Mouse (Mus musculus) embryonic facial prominence, embryonic 14.5 days (tissue): ENCODE measurements around the gene Ucma. TPM values are rescaled to one million over a fixed set of nuclear protein-coding genes. Genes with fewer than 3 reads are reported as not detected.

Experiments
- ATAC-seq: fragments of 200-750 bp; cut with Nextera tagmentation; 2 replicates; pipeline ENCODE4 v1.8.0; 2017; ENCODE audit warnings: low read depth, moderate number of reproducible peaks, moderate TSS enrichment
- DNase-seq: peaks from one replicate; pipeline ENCODE4 v3.0.0-alpha.2; 2015; ENCODE audit warnings: low spot score
- H3K27ac ChIP-seq: fragments of 300-500 bp; sonication (generic); replicated peaks from 2 replicates; pipeline ENCODE4 v1.5.1; 2014; ENCODE audit warnings: low read depth, mild to moderate bottlenecking, low read length, moderate library complexity
- H3K27me3 ChIP-seq: fragments of 300-500 bp; sonication (generic); replicated peaks from 2 replicates; pipeline ENCODE4 v1.6.1; 2014; ENCODE audit warnings: low read length; ENCODE audit not compliant: control insufficient read depth, insufficient read depth
- H3K36me3 ChIP-seq: fragments of 300-500 bp; sonication (generic); 2 replicates; pipeline ENCODE4 v1.6.1; 2014; ENCODE audit warnings: low read length, mixed read lengths; ENCODE audit not compliant: control insufficient read depth, insufficient read depth
- H3K4me1 ChIP-seq: fragments of 300-500 bp; sonication (generic); 2 replicates; pipeline ENCODE4 v1.6.1; 2014; ENCODE audit warnings: antibody characterized with exemption, low read length; ENCODE audit not compliant: control insufficient read depth, insufficient read depth
- H3K4me2 ChIP-seq: fragments of 300-500 bp; sonication (generic); 2 replicates; pipeline ENCODE4 v1.6.1; 2014; ENCODE audit warnings: low read depth, mild to moderate bottlenecking, low read length, moderate library complexity, mixed read lengths
- H3K4me3 ChIP-seq: fragments of 300-500 bp; sonication (generic); 2 replicates; pipeline ENCODE4 v1.5.1; 2014; ENCODE audit warnings: low read depth, mild to moderate bottlenecking, low read length
- H3K9ac ChIP-seq: fragments of 300-500 bp; sonication (generic); 2 replicates; pipeline ENCODE4 v1.6.1; 2014; ENCODE audit warnings: low read depth, mild to moderate bottlenecking, low read length, moderate library complexity, mixed read lengths
- H3K9me3 ChIP-seq: fragments of 300-500 bp; sonication (generic); 2 replicates; pipeline ENCODE4 v1.6.1; 2016; ENCODE audit warnings: low read length; ENCODE audit not compliant: control insufficient read depth
- WGBS: fragments of 180-500 bp; shearing (Covaris S2); extraction: QIAGEN DNeasy Blood & Tissue Kit; methylation state at CpG from one replicate; pipeline ENCODE4 v1.1.7; 2014; 5-methylcytosine and 5-hydroxymethylcytosine counted together
- polyA plus RNA-seq: library from polyadenylated mRNA; unstranded; fragments of >200 nt; fragmentation: Nextera tagmentation; extraction: Ambion mirVana; gene quantifications from 2 replicates; pipeline ENCODE4 v1.2.1, GENCODE M21; 2014

Ucma gene
- polyA plus RNA-seq, 1 experiment from 2014 or later, result 3.0 TPM

DNA sequence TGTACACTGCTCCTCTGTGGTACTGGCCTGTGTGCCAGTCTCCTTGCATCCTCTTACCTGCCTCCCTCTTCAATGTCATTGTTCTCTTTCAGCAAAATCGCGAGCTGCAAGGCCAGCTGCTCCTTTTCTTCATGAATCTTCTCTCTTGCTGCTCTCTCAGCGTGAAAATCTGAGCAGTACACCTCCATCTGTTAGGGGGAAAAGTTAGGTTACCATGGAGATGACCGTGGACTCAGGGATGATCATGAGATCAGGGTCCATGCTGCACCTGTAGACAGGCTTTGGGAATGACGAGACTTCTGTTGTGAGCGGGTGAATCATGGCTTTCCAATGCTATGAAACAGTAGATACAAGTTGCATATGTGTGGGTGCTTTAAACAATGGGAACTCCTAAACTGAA lies 51.1 kb downstream of the Ucma start:
- ATAC-seq (no peak), DNase-seq (no peak)
- no peaks in the 10 kb centered on the region for H3K27me3 ChIP-seq
- H3K4me1 ChIP-seq, result no peaks in the 10 kb centered on the region
- H3K4me3 ChIP-seq, result no peak overlapping the region
- H3K36me3 ChIP-seq, result no peaks in the 10 kb centered on the region
- no peak overlapping the region for H3K4me2 ChIP-seq
- WGBS, result 73% methylated on average over 6 of the region's 6 CpGs
- H3K9me3 ChIP-seq, result 0 out of 2 replicates have a peak, but pooled peaks cover 4% of the 10 kb centered on the region
- H3K9ac ChIP-seq, result no peak overlapping the region
- H3K27ac ChIP-seq, result no peak overlapping the region

DNA sequence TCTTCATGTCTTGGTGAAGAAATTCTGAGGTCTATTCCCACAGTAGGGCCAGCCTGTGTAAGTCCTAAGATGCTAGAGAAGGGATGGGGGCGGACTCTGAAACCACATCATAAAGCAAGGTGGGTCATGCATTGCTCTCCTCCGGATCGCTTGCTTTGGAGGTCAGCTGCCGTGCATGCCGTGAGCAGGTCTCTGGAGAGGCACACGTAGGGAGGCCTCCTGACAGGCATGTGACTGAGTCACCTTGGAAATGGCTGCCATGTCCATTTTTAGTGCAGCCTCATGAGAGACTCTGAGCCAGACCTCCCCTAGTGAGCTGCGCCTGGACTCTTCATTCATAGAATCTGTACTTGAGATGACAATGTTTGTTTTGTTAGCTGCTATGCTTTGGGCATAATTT lies 52.1 kb downstream of the Ucma start:
- Histone ChIP-seq H3K27me3 (no peaks in the 10 kb centered on the region), H3K4me1 (no peaks in the 10 kb centered on the region), H3K9me3 (0 out of 2 replicates have a peak, but pooled peaks cover 4% of the 10 kb centered on the region), H3K36me3 (no peaks in the 10 kb centered on the region), H3K9ac (no peak overlapping the region), H3K27ac (no peak overlapping the region), H3K4me2 (no peak overlapping the region), H3K4me3 (no peak overlapping the region)
- ATAC-seq, result no peak
- no peak for DNase-seq
- WGBS, result 83% methylated on average over 6 of the region's 7 CpGs

DNA sequence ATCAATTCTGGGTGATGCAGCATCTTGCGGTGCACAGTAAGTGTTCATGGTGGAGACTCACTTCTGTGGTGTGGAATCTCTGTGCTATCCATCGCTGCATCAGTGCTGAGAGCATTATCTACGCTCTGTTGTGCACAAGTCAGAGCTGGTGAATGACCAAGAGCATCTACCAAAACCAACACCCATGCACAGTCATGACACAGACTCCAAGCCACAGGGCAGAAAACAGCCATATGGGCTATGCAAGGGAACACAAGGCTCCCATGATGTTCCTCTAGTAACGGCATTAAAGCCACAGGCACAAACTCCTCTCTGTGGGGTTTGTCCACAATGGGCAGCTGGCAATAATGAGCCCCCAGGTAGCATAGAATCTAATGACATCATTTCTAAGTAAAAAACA lies 53.9 kb downstream of the Ucma start:
- 0 out of 2 replicates have a peak, but pooled peaks cover 4% of the 10 kb centered on the region for H3K9me3 ChIP-seq
- H3K4me1 ChIP-seq, result no peaks in the 10 kb centered on the region
- no peaks in the 10 kb centered on the region for H3K36me3 ChIP-seq
- no peak for ATAC-seq
- no peak overlapping the region for H3K9ac ChIP-seq
- H3K4me2 ChIP-seq, result no peak overlapping the region
- DNase-seq, result no peak
- H3K4me3 ChIP-seq, result no peak overlapping the region
- H3K27ac ChIP-seq, result no peak overlapping the region
- 87% methylated on average over 4 of the region's 4 CpGs for WGBS
- no peaks in the 10 kb centered on the region for H3K27me3 ChIP-seq

DNA sequence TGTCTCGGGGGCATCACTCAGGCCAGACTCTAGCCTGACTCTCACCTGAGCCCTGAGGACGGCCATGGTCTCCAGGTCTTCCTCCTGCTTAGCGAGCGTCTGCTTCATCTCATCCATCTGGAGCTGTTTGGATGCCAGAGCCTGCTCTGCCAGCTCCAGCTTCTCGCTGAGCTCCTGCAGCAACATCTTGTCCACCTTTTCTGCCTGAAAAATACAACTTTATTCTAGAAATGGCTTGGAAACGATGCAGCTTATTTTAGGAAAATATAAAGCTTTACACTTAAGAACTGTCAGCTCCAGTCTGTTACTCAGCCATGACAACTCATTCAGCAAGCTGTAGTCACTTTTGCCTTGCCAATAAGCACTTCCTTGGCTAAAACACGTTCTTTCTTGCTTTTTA lies 55.3 kb downstream of the Ucma start:
- Histone ChIP-seq H3K4me2 (no peak overlapping the region), H3K36me3 (no peaks in the 10 kb centered on the region), H3K27ac (no peak overlapping the region), H3K9me3 (no peaks in the 10 kb centered on the region), H3K4me3 (no peak overlapping the region), H3K4me1 (no peaks in the 10 kb centered on the region), H3K27me3 (no peaks in the 10 kb centered on the region), H3K9ac (no peak overlapping the region)
- WGBS, result 72% methylated on average over 7 of the region's 7 CpGs
- DNase-seq, result no peak
- ATAC-seq, result no peak

DNA sequence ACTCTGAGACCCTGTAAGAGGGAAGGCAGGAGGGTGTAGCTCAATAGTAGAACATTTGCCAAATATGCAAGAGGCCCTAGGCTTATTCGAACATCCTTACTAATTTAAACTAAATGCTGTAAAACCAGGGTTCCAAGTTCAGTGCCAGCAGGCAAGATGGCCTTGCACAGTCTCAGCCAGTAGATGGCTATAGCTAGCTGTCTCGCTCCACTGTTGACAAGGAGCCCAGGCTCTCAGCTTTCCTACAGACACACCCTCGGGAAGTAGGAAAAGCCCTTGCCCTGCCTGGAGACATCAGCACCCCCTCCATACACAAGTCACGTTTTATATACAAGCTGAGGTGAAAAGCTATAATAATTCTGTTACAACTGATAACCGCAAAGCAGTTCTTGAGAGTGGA lies 56.7 kb downstream of the Ucma start:
- Histone ChIP-seq H3K4me3 (no peak overlapping the region), H3K27ac (no peak overlapping the region), H3K4me1 (no peaks in the 10 kb centered on the region), H3K36me3 (no peaks in the 10 kb centered on the region), H3K4me2 (no peak overlapping the region), H3K9me3 (no peaks in the 10 kb centered on the region), H3K27me3 (no peaks in the 10 kb centered on the region), H3K9ac (no peak overlapping the region)
- no peak for ATAC-seq
- no peak for DNase-seq
- 64% methylated on average over 5 of the region's 5 CpGs for WGBS

DNA sequence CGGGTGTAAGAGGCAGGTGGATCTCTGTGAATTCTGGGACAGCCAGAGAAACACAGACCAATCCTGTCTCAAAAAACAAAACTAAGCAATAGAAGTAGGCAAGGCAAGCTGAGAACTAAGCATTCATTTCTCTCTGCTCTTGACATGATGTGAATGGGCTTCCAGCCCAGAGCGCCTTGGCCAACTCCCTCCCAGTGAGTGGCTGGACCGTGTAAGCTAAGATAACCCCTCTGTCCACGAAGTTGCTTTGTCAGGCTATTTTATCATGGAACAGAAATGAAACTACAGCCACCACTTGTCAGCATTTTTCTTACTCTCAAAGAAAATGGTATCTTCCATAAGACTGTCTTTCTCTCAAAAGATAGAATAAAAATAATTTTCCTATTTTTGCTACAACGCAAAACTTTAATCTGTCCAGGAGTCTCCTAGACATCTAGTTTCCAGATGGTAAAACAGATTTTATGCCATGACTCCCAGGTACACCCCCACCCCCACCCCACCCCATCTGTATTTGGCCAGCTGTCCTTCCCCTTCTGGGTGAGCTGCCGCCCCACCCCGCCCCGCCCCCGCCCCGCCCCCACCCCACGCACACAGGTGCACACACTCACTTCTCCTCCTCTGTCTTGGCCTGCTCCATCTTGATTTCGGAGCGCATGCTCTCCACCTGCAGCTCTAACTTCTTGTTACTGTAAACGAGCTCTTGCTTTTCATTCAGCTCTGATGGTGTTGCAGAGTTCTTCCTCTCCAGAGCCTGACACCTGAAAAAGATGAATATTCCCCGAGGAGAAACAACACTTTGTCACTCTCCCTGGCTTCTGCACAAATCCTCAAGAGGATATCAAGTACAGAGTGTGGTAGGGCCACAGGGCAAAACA lies 57.9 kb downstream of the Ucma start:
- no peaks in the 10 kb centered on the region for H3K27me3 ChIP-seq
- DNase-seq (no peak), ATAC-seq (no peak)
- no peaks in the 10 kb centered on the region for H3K4me1 ChIP-seq
- no peak overlapping the region for H3K4me2 ChIP-seq
- H3K36me3 ChIP-seq, result no peaks in the 10 kb centered on the region
- WGBS, result 66% methylated on average over 11 of the region's 15 CpGs
- H3K9ac ChIP-seq, result no peak overlapping the region
- H3K9me3 ChIP-seq, result no peaks in the 10 kb centered on the region
- H3K4me3 ChIP-seq, result no peak overlapping the region
- H3K27ac ChIP-seq, result no peak overlapping the region

DNA sequence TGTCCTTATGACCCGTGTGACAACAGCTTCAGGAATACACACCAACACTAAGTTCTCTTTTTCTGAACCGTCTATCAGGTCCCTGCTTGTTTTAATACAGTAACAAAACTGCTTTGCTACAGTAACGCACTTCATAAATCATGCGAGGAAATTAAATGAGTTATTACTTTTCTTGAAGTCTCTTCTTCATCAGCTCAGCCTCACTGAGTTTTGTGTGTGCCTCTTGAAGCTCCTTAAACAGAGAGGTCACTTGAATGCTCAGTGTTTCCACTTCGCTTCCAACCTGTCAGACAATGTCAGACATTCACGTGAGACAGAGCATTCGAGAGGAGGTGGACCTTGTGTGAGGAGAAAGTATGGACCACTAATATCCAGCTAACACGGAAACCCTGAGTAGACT lies 58.9 kb downstream of the Ucma start:
- 86% methylated on average over 8 of the region's 8 CpGs for WGBS
- H3K4me3 ChIP-seq, result no peak overlapping the region
- no peak overlapping the region for H3K27ac ChIP-seq
- ATAC-seq (no peak), DNase-seq (no peak)
- no peak overlapping the region for H3K9ac ChIP-seq
- H3K4me2 ChIP-seq, result no peak overlapping the region
- no peaks in the 10 kb centered on the region for H3K36me3 ChIP-seq
- no peaks in the 10 kb centered on the region for H3K9me3 ChIP-seq
- H3K27me3 ChIP-seq, result no peaks in the 10 kb centered on the region
- no peaks in the 10 kb centered on the region for H3K4me1 ChIP-seq

DNA sequence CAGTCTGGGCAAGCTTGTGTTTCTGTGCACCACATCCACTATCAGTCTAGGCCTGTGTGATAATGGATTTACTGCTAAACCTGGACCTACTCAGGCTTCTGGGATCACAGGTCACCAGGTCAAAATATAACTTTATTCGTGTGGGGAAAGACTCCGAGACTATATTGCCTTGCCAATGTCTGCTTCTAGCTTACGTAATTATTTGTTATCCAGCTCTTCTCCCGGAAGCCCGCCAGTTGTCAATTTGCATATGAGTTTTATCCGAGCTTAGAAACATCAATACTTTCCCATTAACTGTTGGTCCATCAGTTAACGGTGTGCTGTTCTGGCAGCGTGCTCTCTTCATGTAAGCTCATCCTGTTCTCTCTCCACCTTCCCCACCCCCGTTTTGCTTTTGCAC lies 59.3 kb downstream of the Ucma start:
- no peaks in the 10 kb centered on the region for H3K9me3 ChIP-seq
- no peaks in the 10 kb centered on the region for H3K36me3 ChIP-seq
- no peaks in the 10 kb centered on the region for H3K27me3 ChIP-seq
- no peak for DNase-seq
- H3K4me3 ChIP-seq, result no peak overlapping the region
- no peak overlapping the region for H3K27ac ChIP-seq
- ATAC-seq, result no peak
- WGBS, result 83% methylated on average over 9 of the region's 9 CpGs
- H3K4me2 ChIP-seq, result no peak overlapping the region
- no peaks in the 10 kb centered on the region for H3K4me1 ChIP-seq
- no peak overlapping the region for H3K9ac ChIP-seq
